Mouse (Mus musculus): ENCODE results near the gene Ankrd39.

DNA sequence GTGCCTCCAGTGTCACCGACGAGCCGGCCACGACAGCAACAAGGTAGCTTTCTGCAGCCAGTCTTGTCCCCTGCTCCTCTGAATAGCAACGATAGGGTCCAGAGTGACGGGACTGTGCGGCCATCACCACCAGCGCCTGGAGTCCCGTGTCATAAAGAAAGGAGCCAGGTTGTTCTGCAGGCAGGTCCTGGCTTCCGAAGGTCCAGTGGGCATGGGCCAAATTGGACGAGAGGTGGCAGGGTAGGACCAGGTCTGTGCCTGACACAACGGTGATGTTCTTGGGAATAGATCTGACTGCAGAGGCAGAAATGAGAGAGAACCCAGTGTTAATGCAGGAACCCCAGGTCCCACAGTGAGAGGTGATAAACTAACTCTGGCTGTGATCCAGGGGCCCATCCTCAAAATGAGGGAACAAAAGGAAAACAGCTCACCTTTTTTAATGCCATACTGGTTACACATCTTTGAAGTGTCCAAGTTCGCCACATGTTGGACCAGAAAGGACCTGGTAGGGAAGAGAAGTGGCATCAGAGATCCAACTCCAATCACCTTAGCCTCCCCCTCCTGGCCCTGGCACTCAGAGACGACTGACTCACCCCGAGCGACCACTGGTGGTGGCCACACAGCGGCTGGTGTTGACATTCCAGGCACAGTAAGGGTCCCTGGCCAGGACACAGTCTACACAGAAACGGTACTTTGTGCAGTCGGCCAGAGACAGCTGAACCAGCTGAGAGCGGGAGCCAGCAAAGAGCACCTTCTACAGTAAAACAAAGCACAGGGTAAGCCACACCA is 3.0 kb upstream of the Ankrd39 start:
- no peak for TF ChIP-seq POU5F1 (IDR thresholded peaks at IDR 0.05; ENCODE audit: borderline replicate concordance, low read length)
- no peak for TF ChIP-seq CTCF (conservative IDR thresholded peaks at IDR 0.05; ENCODE audit: low read length)
- no peak for TF ChIP-seq NANOG (IDR thresholded peaks at IDR 0.05; ENCODE audit: borderline replicate concordance, low read length)
